Mouse (Mus musculus) cortical plate, adult 2 months (tissue): ENCODE measurements at regions not wholly inside any gene's neighbourhood (a gene's known extent, or its start where the extent isn't known, plus 50 kb on each side); places are given as distances from the start of the nearest gene placed in this dataset.

Experiments
- CTCF ChIP-seq: fragments of 200-500 bp; IDR thresholded peaks from 2 replicates; pipeline ENCODE4 v1.5.1; 2011; ENCODE audit warnings: mild to moderate bottlenecking, control low read depth, low read length; ENCODE audit not compliant: insufficient read depth; ENCODE audit errors: extremely low read depth
- POLR2A ChIP-seq: fragments of 200-500 bp; IDR thresholded peaks from 2 replicates; pipeline ENCODE4 v1.6.1; 2011; ENCODE audit warnings: mild to moderate bottlenecking, low read length, control low read depth; ENCODE audit not compliant: insufficient read depth; ENCODE audit errors: extremely low read depth

DNA sequence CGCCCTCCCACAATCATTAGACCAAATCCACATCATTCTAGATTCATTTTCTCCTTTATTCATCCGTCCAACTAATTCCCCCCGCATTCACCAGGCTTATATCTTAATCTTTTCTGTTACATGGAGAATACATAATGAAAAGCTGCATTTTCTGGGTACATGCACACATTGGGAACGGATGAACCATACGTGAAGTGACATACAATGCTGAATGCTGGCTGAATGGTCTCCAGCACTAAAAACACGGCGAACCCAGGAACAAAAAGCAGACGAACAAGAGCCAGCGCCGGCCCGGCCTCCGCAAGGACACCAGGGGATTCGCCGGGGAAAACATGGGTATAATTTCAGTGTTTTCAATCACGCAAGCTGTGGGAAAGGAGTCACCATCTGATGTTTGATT is 52.0 kb upstream of the Olig2 start:
- TF ChIP-seq CTCF (no peak), POLR2A (no peak)
